Mouse (Mus musculus) embryonic facial prominence, embryonic 13.5 days (tissue): ENCODE measurements at regions not wholly inside any gene's neighbourhood (a gene's known extent, or its start where the extent isn't known, plus 50 kb on each side); places are given as distances from the start of the nearest gene placed in this dataset.
A peak's percentile ranks its signal among the peaks of the same experiment; 100 is the strongest.

ENCODE experiments used
- ATAC-seq: fragments of 200-750 bp; cut with Nextera tagmentation; 2 replicates; pipeline ENCODE4 v1.8.0; 2017; ENCODE audit warnings: low read depth; ENCODE audit not compliant: insufficient number of reproducible peaks, insufficient read depth, low FRiP score, low TSS enrichment
- H3K27ac ChIP-seq: fragments of 300-500 bp; sonication (generic); 2 replicates; pipeline ENCODE4 v1.5.1; 2015; ENCODE audit warnings: moderate library complexity, mild to moderate bottlenecking, inconsistent platforms
- H3K27me3 ChIP-seq: fragments of 300-500 bp; sonication (generic); 2 replicates; pipeline ENCODE4 v1.6.1; 2015; ENCODE audit warnings: mild to moderate bottlenecking, inconsistent platforms
- H3K36me3 ChIP-seq: fragments of 300-500 bp; sonication (generic); 2 replicates; pipeline ENCODE4 v1.6.1; 2015; ENCODE audit warnings: mild to moderate bottlenecking, inconsistent platforms
- H3K4me1 ChIP-seq: fragments of 300-500 bp; sonication (generic); 2 replicates; pipeline ENCODE4 v1.6.1; 2015; ENCODE audit warnings: inconsistent platforms
- H3K4me2 ChIP-seq: fragments of 300-500 bp; sonication (generic); 2 replicates; pipeline ENCODE4 v1.6.1; 2015; ENCODE audit warnings: moderate library complexity, mild to moderate bottlenecking, inconsistent platforms
- H3K4me3 ChIP-seq: fragments of 300-500 bp; sonication (generic); 2 replicates; pipeline ENCODE4 v1.5.1; 2015; ENCODE audit warnings: mild to moderate bottlenecking, inconsistent platforms
- H3K9ac ChIP-seq: fragments of 300-500 bp; sonication (generic); 2 replicates; pipeline ENCODE4 v1.6.1; 2015; ENCODE audit warnings: mild to moderate bottlenecking, inconsistent platforms
- H3K9me3 ChIP-seq: fragments of 300-500 bp; sonication (generic); 2 replicates; pipeline ENCODE4 v1.6.1; 2016; ENCODE audit warnings: inconsistent platforms
- WGBS: fragments of 180-500 bp; shearing (Covaris S2); methylation state at CpG from one replicate; pipeline ENCODE4 v1.1.7; 2015; ENCODE audit warnings: mixed read lengths; 5-methylcytosine and 5-hydroxymethylcytosine counted together

DNA sequence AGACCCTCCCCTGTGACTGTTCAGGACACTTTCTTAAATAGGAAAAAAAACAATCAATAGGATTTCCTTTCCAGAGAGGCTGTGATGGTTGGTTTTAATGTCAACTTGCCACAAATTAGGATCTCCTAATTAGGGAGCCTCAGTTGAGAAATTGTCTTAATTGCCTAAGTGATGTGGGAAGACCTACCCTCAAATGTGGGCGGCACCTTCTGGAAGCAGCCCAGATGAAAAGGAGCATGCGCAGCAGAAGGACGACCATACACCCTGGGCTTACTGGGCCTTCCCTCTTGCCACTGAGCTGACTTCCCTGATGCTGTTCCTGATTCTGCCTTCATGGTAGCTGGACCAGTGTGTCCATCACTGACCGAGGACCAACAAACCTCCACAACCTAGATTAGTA, 203.7 kb upstream of the Jade1 start:
- ATAC-seq, result no peak
- H3K9ac ChIP-seq, result no peak overlapping the region
- H3K4me1 ChIP-seq, result no peaks in the 10 kb centered on the region
- WGBS, result 74% methylated on average over 4 of the region's 4 CpGs
- H3K4me2 ChIP-seq, result no peak overlapping the region
- H3K27ac ChIP-seq, result no peak overlapping the region
- no peaks in the 10 kb centered on the region for H3K36me3 ChIP-seq
- no peak overlapping the region for H3K4me3 ChIP-seq
- H3K27me3 ChIP-seq, result no peaks in the 10 kb centered on the region
- no peaks in the 10 kb centered on the region for H3K9me3 ChIP-seq

DNA sequence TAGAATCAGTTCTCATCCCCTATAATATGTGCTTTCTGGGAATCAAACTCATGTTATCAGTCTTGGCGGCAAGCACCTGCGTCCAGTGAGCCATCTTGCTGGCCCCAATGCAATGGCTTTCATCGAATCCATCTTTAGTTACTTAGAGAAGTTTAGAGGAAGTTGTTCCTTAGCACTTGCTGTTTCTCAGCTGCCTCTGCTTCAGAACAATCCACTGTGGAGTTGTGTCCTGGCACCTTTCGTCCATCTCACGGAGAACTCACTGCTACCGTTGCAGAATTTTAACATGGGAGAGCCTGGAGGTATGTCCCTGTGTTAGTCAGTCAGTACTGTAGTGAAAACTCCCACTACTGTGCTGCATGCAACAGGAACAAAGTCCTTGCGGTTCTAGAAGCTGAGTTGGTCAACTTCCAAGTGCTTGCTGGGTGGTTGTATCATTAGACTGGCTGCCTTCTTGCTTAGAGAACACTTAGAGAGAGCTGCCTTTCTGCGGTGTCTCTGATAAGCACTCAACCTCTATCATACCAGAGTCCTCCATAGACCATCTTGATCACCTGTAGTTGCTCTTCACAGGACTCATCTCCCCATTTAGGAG, 204.3 kb upstream of the Jade1 start:
- 92% methylated on average over 8 of the region's 8 CpGs for WGBS
- Histone ChIP-seq H3K4me2 (no peak overlapping the region), H3K36me3 (no peaks in the 10 kb centered on the region), H3K4me3 (no peak overlapping the region), H3K4me1 (no peaks in the 10 kb centered on the region), H3K27me3 (no peaks in the 10 kb centered on the region), H3K27ac (no peak overlapping the region), H3K9ac (no peak overlapping the region), H3K9me3 (no peaks in the 10 kb centered on the region)
- ATAC-seq, result no peak

DNA sequence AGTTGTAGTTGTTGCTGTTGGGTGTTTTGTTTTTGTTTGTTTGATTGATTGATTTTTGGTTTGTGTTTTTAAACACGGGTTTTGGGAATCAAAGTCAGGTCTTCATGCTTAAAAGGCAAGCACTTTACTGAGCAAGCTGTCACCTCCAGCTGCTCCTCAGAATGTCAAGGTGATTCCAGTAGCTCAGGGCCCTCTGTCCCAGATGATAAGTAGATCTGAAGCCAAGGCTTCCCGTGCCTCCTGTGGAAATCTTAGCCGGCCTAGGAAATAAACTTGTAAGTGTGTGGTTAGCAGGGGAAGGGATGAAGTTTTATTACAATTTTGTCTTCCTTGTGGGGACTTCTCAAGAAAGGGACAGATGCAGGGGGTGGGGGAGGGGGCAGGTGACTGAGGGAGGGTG, 205.2 kb upstream of the Jade1 start:
- H3K9ac ChIP-seq, result no peak overlapping the region
- H3K4me3 ChIP-seq, result no peak overlapping the region
- H3K4me2 ChIP-seq, result no peak overlapping the region
- no peak for ATAC-seq
- H3K9me3 ChIP-seq, result no peaks in the 10 kb centered on the region
- H3K4me1 ChIP-seq, result no peaks in the 10 kb centered on the region
- H3K27ac ChIP-seq, result no peak overlapping the region
- 64% methylated on average over 3 of the region's 3 CpGs for WGBS
- no peaks in the 10 kb centered on the region for H3K27me3 ChIP-seq
- H3K36me3 ChIP-seq, result no peaks in the 10 kb centered on the region

DNA sequence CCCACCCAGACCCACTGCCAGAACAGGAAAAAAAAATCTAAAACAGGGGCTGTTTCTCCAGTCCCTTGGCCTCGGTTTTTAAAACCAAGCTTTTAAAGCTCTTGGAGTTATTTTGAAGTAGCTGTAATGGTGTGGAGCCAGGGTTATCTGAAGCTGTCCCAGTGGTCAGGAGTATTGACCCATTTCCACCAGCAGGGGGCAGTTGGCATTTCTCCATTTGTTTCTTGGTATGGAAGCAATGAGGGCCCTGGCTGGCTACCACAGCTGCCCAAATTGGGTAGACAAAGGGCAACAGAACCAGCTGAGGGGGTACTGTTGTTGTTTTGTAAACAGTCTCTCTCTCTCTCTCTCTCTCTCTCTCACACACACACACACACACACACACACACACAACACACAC, 206.7 kb upstream of the Jade1 start:
- no peak for ATAC-seq
- Histone ChIP-seq H3K36me3 (no peaks in the 10 kb centered on the region), H3K27me3 (no peaks in the 10 kb centered on the region), H3K4me1 (no peaks in the 10 kb centered on the region), H3K9me3 (no peaks in the 10 kb centered on the region), H3K4me3 (no peak overlapping the region), H3K9ac (no peak overlapping the region), H3K4me2 (no peak overlapping the region), H3K27ac (no peak overlapping the region)
- 73% methylated on average over 1 of the region's 1 CpGs for WGBS

DNA sequence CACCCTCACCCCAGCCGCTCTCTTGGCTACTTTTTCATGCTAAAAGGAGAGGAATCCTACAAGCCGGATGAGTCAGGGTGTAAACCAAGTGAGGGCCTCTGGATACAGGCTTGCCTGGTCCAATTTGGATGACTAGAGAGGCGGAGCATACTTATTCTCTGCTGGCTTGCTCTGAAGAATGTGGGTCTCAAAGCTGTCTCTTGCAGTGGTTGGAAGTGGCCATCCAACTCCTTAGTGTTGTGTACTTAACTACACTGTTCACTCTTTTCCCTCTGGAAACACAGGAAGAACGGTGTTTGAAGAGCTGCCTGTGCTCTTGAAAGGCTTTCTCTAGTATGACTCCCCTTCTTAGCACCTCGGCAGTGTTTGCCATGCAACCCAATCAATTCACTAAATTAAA, 208.7 kb upstream of the Jade1 start:
- ATAC-seq, result no peak
- H3K4me2 ChIP-seq, result no peak overlapping the region
- no peaks in the 10 kb centered on the region for H3K27me3 ChIP-seq
- H3K9me3 ChIP-seq, result no peaks in the 10 kb centered on the region
- no peaks in the 10 kb centered on the region for H3K36me3 ChIP-seq
- H3K27ac ChIP-seq, result no peak overlapping the region
- H3K9ac ChIP-seq, result no peak overlapping the region
- whole genome bisulfite sequencing, result 62% methylated on average over 5 of the region's 5 CpGs
- no peaks in the 10 kb centered on the region for H3K4me1 ChIP-seq
- no peak overlapping the region for H3K4me3 ChIP-seq

DNA sequence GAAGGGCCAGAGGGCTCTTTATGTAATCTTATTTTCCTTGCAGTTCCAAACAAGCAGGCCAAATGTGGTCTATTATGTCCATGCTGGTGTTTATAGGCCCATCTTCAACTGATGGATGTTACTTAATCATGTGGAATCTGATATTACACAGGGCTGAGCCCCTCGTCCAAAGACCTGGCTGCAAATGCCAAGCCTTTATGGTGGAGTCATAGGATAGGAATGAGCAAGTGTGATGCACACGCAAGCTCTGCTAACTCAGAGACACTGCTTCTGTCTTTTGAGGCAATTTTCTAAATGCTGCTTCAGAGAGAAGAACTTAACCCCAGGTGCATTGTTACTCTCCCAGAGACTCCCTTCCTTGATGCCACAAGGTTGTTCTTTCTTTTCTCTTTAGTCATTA, 212.1 kb upstream of the Jade1 start:
- no peaks in the 10 kb centered on the region for H3K36me3 ChIP-seq
- no peaks in the 10 kb centered on the region for H3K9me3 ChIP-seq
- WGBS, result 84% methylated on average over 2 of the region's 2 CpGs
- H3K27me3 ChIP-seq, result no peaks in the 10 kb centered on the region
- no peaks in the 10 kb centered on the region for H3K4me1 ChIP-seq
- H3K27ac ChIP-seq, result no peak overlapping the region
- no peak overlapping the region for H3K4me3 ChIP-seq
- no peak; the same call in 1 of the 2 replicates for ATAC-seq
- no peak overlapping the region for H3K9ac ChIP-seq
- no peak overlapping the region for H3K4me2 ChIP-seq

DNA sequence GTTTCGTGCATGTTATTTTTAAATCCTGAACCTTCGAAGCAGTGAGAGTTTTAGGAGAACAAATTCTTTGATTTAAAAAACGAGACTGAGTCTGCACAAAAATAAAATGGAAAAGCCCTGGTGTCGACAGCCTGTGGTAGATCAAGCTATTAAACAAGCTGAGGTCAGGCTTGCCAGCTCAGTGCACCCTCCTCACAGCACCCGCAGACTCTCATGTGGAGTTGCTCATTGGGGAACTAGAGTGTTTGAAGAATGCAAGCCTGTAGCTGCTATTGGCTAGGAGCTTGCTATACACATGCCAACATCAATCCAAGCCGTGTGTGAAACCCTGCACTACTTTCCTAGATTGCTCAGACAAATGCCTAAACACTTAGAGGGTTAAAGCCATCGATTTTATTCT, 223.1 kb upstream of the Jade1 start:
- Histone ChIP-seq H3K4me2 (no peak overlapping the region), H3K36me3 (no peaks in the 10 kb centered on the region), H3K27me3 (no peaks in the 10 kb centered on the region), H3K9ac (no peak overlapping the region), H3K9me3 (peaks cover 7% of the 10 kb centered on the region), H3K4me3 (no peak overlapping the region), H3K27ac (no peak overlapping the region), H3K4me1 (peaks cover 7% of the 10 kb centered on the region; the same call in 1 of the 2 replicates)
- WGBS, result 47% methylated on average over 7 of the region's 7 CpGs
- ATAC-seq, result no peak

DNA sequence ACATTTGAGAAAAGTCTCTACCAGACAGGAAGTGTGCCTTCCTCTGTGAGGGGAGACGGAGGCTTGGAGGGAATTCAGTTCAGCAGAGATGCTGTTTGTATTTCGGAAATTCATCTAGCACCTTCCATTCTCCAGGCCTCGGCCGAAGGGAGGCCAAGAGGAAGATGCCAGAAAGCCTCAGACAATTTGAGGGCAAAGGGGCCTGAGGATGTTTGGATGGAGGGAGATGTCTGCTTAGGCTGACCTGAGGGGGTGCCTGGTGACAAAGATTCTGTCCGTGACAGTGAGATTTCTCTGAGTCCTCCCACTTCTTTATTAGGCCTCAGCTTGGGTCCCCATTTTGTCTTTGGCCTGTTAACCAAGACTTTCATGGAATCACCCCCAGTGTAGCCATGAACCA, 225.2 kb upstream of the Jade1 start:
- no peak overlapping the region for H3K27ac ChIP-seq
- no peak overlapping the region for H3K4me3 ChIP-seq
- WGBS, result 72% methylated on average over 5 of the region's 5 CpGs
- H3K9me3 ChIP-seq, result peaks cover 7% of the 10 kb centered on the region
- no peak for ATAC-seq
- H3K4me1 ChIP-seq, result peaks cover 11% of the 10 kb centered on the region
- H3K36me3 ChIP-seq, result no peaks in the 10 kb centered on the region
- H3K4me2 ChIP-seq, result no peak overlapping the region
- no peak overlapping the region for H3K9ac ChIP-seq
- H3K27me3 ChIP-seq, result no peaks in the 10 kb centered on the region

DNA sequence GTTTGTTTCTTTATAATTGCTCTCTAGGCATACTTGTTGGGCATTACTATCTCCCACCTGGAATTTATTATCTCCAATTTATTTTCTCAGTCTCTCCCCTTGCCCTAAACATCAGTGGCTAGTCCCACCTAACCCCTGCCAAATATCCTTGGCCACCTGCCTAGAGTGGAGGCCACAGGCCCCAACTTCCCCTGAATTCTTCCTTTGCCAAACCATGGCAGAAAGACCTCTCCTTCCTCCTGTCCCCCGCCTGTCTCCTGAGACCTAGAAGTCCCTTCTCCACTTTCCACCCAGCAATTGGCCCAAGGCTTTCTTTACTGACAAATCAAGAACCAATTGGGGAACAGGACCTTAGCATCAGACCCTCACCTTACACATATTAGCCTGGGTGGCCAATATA, 226.7 kb upstream of the Jade1 start:
- 73% methylated on average over 1 of the region's 1 CpGs for WGBS
- H3K4me3 ChIP-seq, result no peak overlapping the region
- H3K4me1 ChIP-seq, result peaks cover 11% of the 10 kb centered on the region
- peaks cover 2% of the 10 kb centered on the region for H3K9me3 ChIP-seq
- H3K27me3 ChIP-seq, result no peaks in the 10 kb centered on the region
- no peak overlapping the region for H3K4me2 ChIP-seq
- H3K9ac ChIP-seq, result no peak overlapping the region
- ATAC-seq, result no peak
- H3K27ac ChIP-seq, result no peak overlapping the region
- no peaks in the 10 kb centered on the region for H3K36me3 ChIP-seq

DNA sequence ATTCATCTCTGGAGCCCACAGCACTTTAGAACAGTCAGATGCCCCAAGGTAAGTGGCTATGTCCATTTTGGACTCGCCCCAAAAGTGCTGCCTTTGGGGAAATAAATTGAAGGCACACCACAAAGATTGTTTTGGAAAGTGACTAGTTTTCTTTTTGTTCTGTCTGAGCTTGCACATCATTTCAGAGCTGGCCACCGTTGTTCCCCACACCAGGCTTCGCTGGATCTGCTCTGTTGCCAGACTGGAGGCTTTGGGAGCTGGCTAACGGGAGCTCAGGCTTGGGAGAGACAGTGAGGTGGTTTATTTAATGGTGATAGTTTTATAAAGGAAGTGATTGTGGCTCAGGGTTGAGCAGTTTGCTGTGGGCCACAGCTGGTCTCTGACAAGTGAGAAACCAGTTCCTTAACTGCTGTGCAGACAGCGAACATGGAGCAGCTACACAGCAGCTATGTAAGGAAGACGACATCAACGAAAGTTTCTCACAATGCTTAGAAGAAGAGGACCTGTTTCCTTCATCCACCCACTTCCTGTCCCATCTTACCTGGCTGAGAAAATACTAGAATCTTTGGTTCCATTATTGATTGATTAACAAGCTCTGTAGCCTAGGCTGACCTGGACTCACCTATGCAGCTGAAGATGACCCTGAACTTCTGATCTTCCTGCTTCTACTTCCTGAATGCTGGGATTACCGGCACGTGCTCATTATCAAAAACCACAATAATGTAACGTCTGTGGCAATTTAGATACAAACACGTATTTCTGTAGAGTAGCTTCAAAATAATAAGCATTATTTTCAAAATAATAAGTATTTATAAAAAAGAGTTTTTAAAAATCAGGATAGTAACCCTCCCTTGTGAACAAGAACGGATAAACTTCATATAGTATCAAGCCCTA, 229.1 kb upstream of the Jade1 start:
- no peak overlapping the region for H3K4me3 ChIP-seq
- no peak overlapping the region for H3K4me2 ChIP-seq
- no peak overlapping the region for H3K27ac ChIP-seq
- 75% methylated on average over 12 of the region's 12 CpGs for WGBS
- H3K36me3 ChIP-seq, result no peaks in the 10 kb centered on the region
- no peaks in the 10 kb centered on the region; the same call in 1 of the 2 replicates for H3K27me3 ChIP-seq
- H3K9me3 ChIP-seq, result no peaks in the 10 kb centered on the region
- H3K9ac ChIP-seq, result no peak overlapping the region
- no peak for ATAC-seq
- peaks cover 4% of the 10 kb centered on the region for H3K4me1 ChIP-seq

DNA sequence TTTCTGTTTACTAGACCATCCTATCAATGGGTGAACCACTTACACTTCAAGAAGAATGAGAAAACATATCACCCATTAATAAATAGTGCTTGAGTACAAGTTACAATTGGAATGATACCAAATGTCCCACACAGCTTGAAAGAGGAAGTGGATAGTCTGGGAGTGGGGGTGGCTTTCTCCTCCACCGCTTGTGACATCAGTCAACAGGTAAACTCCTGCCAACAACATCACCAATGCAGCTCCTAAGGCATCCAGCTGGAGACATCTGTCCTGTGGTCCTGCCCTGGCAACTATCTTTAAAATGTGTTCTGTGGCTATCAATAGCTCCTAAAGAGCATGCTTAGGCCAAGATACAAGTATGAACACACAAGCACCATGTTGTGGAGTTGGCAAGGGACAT, 233.7 kb upstream of the Jade1 start:
- Histone ChIP-seq H3K27ac (no peak overlapping the region), H3K36me3 (no peaks in the 10 kb centered on the region), H3K4me3 (no peak overlapping the region), H3K9me3 (no peaks in the 10 kb centered on the region), H3K4me1 (peaks cover 33% of the 10 kb centered on the region), H3K4me2 (no peak overlapping the region), H3K27me3 (peaks cover 3% of the 10 kb centered on the region; the same call in 1 of the 2 replicates), H3K9ac (no peak overlapping the region)
- 91% methylated on average over 1 of the region's 1 CpGs for WGBS
- no peak for ATAC-seq

DNA sequence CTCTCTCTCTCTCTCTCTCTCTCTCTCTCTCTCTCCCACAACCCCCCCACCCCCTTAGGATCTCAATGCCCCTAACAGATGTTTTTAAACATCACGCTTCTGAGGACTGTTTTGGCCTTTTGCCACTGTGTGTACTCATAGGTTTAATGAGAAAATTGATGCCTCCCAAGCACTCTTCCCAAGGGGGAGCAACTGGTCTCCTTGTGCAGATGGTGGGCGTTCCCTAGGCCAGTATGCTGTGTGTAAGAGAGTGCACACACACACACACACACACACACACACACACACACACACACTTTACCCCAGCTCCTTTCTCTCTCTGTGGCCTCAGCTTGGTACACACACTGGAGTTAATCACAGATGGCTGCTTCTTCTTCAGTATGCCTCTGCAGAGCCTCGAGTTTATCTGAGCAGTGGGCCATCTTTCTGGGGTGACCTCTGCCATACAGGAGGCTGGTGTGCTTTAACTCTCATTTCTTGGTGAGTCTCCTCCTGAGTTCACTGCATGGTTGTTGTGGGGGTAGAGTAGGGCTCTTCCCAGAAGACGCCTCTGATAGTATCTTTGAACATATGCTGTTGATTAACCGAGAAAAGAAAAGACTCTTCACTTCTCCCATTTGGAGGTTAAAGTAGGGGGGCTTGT, 236.2 kb upstream of the Jade1 start:
- H3K36me3 ChIP-seq, result no peaks in the 10 kb centered on the region
- no peak overlapping the region for H3K9ac ChIP-seq
- H3K9me3 ChIP-seq, result no peaks in the 10 kb centered on the region
- H3K4me3 ChIP-seq, result no peak overlapping the region
- H3K27ac ChIP-seq, result peak overlapping the region; percentile 56
- peaks cover 3% of the 10 kb centered on the region; the same call in 1 of the 2 replicates for H3K27me3 ChIP-seq
- H3K4me1 ChIP-seq, result peaks cover 29% of the 10 kb centered on the region
- H3K4me2 ChIP-seq, result no peak overlapping the region
- ATAC-seq, result peak; percentile 81
- WGBS, result 17% methylated on average over 5 of the region's 5 CpGs
